Mouse (Mus musculus) olfactory bulb, adult 2 months (tissue): ENCODE results near the gene Arl4d.
"Not testable (repeated sequence)": the region's sequence is repeated elsewhere in the genome, so short reads cannot be mapped to it uniquely, and the experiment has no call there.

Experiments
- CTCF ChIP-seq: fragments of 200-500 bp; IDR thresholded peaks from 2 replicates; pipeline ENCODE4 v1.5.1; 2012; ENCODE audit warnings: low read depth, mild to moderate bottlenecking, low read length, moderate library complexity; ENCODE audit not compliant: insufficient read depth
- POLR2A ChIP-seq: fragments of 200-500 bp; IDR thresholded peaks from 2 replicates; pipeline ENCODE4 v1.6.1; 2012; ENCODE audit warnings: mild to moderate bottlenecking, low read depth, low read length, moderate library complexity; ENCODE audit not compliant: insufficient read depth

- TF ChIP-seq POLR2A, CTCF: not testable (repeated sequence)
Measured at GRCm38 (mm10) chr11:101640857-101641709, 24.3 kb upstream of the Arl4d start.
